Mouse (Mus musculus) heart, postnatal 10 days (tissue): Measurements from ENCODE around the gene Cacna1e. TPM values are rescaled to one million over a fixed set of nuclear protein-coding genes. Genes with fewer than 3 reads are reported as not detected.

Experiments
- DNase-seq, 2 experiments: peaks; one replicate each; pipeline ENCODE4 v3.0.0; 2021
- intact Hi-C: fragments of 180-260 bp; cut with DNase I; formaldehyde crosslinking; loops from one replicate; pipeline ENCODE4 v1.15.1; 2025
- total RNA-seq, 2 experiments: library from RNA; stranded (reverse); gene quantifications; 2 replicates each; pipeline ENCODE4 v1.2.3; 2021

Cacna1e gene
- under 1 TPM; 0.17 to 0.34 TPM for total RNA-seq

DNA sequence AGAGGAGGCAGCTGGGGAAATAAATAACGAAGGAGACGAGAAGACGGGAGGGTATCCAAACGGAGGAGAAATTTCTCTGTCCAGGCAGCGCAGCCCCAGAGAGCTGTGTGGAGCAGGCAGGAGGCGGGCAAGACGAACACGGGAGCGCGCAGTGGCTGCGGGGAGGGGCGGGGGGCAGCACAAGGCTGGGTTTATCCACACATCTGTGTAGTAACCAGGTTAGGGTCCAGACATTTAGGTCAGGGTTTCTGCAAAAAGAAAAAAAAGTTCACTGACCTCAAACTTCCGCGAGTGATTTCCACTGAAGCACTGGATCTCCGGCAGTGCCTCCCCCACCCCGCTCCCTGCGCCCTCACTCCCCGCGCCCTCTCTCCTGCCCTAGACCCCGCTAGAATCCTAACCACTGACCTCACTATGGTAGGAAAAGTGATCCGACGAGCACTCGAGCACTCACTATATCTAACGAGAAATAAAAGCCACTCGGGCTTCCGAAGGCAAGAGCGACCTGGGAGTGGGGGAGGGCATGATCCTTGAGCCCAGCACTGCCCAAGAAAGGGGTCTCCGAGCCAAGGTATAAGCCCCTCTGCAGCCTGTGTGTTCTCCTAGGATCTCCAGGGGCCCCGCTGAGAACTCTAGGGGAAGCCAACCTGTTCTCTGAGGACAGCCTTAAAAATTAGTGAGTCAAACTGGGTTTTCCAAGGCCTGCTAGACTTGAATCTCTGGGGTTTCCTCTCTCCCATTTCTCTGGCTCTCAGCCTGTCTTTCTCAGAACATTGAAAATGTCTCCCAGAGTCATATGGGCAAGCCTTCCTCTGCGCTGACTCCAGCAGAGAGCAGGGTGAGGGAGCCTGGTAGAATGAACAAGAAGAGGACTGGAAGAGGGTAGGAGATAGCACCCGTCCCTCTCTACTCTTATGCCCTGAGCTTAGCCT, at the start of gene Cacna1e:
TSS of gene Cacna1e (minus strand) at position 227 of the 932 bp plus-strand sequence.
- intact Hi-C loops: loop anchor here (2.0 kb wide), 1 partner anchor 86 kb away; no protein-coding TSS in a partner anchor

GRCm38 (mm10) chr1:154918406-154918805, 34.1 kb upstream of the Cacna1e start:
- intact Hi-C loops: no loop called here
- peak; percentile 54 to 56 for DNase-seq

More for the DNA sequence above, at the start of gene Cacna1e:
- peak; percentile 5 to 19 for DNase-seq

GRCm38 (mm10) chr1:154917438-154917837, 33.1 kb upstream of the Cacna1e start:
- intact Hi-C loops: no loop called here
- DNase-seq: peak; percentile 40 to 56

- DNase-seq: no peak
- intact Hi-C loops: no loop called here
Observed at GRCm38 (mm10) chr1:154909554-154909953, 25.3 kb upstream of the Cacna1e start.

DNA sequence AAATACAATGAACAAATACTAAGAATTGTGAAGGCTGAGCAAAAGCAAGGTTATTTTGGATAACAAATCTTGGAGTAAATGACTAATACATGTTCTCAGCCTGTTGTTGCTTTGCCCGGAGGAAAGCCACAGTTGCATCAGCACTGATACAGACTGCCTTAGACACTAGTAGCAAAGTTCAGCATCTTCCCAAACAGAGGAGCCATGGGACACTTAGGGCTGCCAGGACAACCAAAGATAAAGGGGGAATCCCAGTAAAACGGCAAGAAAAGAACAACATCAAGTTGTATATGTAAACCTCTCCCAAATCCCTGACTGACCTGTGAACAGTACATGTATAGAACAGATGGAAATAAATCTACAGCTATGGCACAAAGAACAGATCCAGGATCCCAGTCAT, 13.1 kb upstream of the Cacna1e start:
- intact Hi-C loops: no loop called here
- DNase-seq: no peak

GRCm38 (mm10) chr1:154890244-154890643, 5.9 kb upstream of the Cacna1e start:
- peak in 1 of 2 experiments; percentile 3 for DNase-seq
- intact Hi-C loops: no loop called here

DNA sequence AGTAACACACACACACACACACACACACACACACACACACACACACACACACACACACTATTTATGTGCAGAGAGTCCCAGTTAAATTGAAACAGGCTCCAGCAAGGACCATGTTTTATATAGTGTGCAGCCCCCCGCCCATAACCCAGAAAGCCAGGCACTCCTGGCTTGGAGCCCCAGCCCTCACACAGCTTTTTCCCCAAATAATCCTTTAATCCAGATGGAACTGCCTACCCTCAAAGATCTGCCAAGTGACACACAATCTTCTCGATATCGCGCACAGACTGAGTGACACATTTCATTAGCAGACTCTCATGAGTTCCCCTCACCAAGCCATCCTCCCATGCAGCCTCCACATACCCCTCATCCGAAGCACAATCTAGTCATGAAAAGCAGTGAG, 4.2 kb upstream of the Cacna1e start:
- no peak for DNase-seq
- intact Hi-C loops: no loop called here

GRCm38 (mm10) chr1:154888018-154888417, 3.7 kb upstream of the Cacna1e start:
- DNase-seq: no peak
- intact Hi-C loops: no loop called here

GRCm38 (mm10) chr1:154887546-154887945, 3.2 kb upstream of the Cacna1e start:
- DNase-seq: no peak

DNA sequence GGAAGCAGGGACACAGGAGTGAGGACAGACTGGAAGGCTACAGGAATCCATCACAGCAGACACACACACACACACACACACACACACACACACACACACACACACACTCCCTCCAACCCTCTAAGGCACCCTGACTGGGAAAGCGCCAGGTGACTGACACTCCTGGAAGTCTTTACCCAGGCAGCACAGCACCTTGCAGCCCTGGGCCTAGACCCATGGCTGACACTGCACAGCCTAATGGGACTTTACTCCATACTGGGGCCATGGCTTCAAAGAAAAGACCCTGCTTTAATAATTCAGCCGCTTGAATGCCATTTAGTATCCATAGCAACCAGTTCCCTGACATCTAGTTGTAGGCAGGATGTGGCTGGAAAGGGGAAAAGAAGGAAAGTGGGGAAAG, 2.3 kb upstream of the Cacna1e start:
- intact Hi-C loops: loop anchor here (2.0 kb wide), 1 partner anchor 120 kb away; no protein-coding TSS in a partner anchor
- no peak for DNase-seq

More at GRCm38 (mm10) chr1:154887546-154887945, 3.2 kb upstream of the Cacna1e start:
- intact Hi-C loops: loop anchor here (2.0 kb wide), 1 partner anchor 119 kb away; no protein-coding TSS in a partner anchor

DNA sequence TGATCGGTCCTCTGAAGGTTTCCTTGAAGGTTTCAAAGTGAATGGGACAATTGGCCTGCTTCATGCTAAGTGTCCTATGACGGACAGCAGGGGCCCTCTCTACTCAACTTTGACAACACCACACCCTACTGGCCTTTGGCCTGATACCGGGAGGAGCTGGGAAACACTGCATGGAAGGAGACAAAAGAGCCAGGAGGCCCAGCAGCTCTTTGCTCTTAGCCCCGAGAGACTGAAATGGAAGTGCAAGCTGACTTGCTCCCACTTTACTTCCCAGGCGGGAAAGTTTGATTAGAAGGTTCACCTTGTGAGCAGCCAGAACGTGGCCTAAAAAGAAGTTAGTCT, 877 bp upstream of the Cacna1e start:
- intact Hi-C loops: loop anchor here (2.0 kb wide), 1 partner anchor 86 kb away; no protein-coding TSS in a partner anchor
- DNase-seq: no peak

GRCm38 (mm10) chr1:154883596-154884191, 607 bp downstream of the Cacna1e start:
- intact Hi-C loops: loop anchor here (2.0 kb wide), 1 partner anchor 85 kb away; no protein-coding TSS in a partner anchor
- no peak for DNase-seq

GRCm38 (mm10) chr1:154865981-154866380, 18.3 kb downstream of the Cacna1e start:
- no peak for DNase-seq
- intact Hi-C loops: no loop called here

- intact Hi-C loops: no loop called here
- no peak for DNase-seq
Observed at GRCm38 (mm10) chr1:154861416-154861815, 22.9 kb downstream of the Cacna1e start.

GRCm38 (mm10) chr1:154854564-154854963, 29.7 kb downstream of the Cacna1e start:
- intact Hi-C loops: no loop called here
- DNase-seq: no peak

GRCm38 (mm10) chr1:154850515-154851287, 33.6 kb downstream of the Cacna1e start:
- intact Hi-C loops: no loop called here
- no peak for DNase-seq

DNA sequence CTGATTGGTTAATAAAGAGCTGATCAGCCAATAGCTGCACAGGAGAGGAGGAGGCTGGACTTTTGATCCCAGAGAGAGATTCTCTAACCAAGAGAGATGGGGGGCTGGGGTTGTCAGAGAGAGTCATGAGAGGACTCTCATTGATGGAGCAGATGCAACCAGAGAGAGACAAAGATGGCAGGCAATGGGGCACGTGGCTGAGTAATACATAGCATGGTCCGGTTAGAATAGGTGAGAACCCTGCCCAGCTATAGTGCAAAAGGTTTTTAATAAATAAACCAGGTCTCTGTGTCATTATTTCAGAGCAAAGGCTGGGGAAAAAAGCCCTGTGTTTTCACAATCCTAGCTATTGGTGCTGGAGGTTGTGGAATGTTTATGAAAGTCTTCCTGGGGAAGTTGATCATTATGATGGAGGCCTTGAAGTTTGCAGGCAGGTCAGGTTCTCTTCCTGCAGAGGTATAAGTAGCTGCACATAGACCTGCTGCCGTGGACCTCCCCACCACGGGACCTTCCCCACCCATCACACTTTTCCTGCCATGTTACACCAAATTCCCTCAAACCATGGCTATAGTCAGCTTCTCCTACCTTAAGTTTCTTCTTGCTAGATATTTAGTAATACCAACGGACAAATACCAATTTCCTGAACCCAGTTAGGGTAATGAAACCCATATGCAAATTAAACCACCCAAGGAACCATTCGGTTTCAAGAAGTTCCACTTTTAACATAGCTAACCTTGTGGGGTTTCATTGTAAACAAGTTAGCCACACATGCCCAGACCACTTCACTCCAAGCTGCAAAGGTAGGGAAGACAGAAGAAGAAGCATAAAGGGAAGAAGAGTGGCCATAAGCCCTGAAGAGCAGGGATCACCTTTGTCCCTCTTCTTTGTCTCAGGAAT, 35.4 kb downstream of the Cacna1e start:
- intact Hi-C loops: no loop called here
- no peak for DNase-seq

DNA sequence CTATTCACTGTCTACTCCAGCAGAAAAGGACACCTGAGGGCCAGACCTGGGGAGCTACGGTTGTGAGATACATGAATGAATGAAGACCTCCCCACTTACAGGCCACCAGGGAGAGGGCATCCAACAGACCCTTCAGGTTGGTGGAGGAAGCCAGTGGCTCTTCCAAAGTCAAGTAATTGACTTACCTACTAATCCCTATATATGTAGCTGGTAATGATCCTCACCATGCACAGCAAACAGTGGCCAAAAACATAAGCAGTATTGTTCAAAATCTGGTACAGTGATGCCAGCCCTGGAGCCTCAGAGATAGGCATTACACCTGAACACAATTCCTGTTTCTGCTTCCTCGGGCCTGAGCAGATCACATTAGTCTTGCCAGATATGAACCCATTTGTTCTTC, 37.4 kb downstream of the Cacna1e start:
- intact Hi-C loops: no loop called here
- DNase-seq: no peak

DNA sequence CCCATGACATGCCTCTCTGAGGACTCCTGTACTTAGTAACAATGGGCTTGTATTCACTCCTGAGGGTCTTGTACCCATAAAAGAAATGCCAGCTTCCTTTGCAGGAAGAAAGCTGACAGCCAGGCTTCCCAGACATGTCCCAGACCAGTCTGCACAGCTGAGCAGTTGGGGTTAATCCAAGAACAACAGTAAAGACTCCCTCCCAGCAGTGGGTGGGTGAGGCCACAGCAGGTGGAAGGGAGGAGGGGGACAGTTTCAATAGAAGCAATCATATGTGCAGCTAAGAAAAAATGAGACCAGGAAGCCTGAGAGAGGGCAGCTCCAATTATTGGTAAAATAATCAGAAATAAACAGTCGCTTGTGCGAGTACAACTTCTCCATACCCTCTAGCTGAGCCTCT, 40.9 kb downstream of the Cacna1e start:
- DNase-seq: no peak
- intact Hi-C loops: no loop called here

DNA sequence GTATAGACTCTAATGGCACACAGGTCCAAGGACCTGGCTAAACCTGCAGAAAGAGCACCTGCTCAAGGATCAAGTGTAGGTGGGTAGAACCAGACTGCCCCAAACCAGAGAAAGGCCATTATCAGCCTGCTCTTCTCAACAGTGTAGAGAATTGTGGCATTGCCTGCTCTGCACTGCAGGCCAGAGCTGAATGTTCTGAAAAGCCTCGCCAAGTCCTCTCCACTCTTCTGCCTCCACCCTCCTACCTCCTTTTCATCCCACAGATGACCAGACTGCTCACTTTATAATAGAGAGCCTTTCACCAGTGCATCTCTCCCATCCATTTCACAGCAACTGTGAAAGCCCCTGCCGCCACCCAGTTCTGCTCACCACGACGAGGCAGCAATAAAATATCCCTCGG, 42.0 kb downstream of the Cacna1e start:
- intact Hi-C loops: no loop called here
- DNase-seq: no peak
